Mouse (Mus musculus) left cerebral cortex, postnatal 4 days (tissue): ENCODE data around the gene Cox8c. TPM values are rescaled to one million over a fixed set of nuclear protein-coding genes. Genes with fewer than 3 reads are reported as not detected.
A peak's percentile ranks its signal among the peaks of the same experiment; 100 is the strongest.

Experiments used
- DNase-seq: peaks from one replicate; pipeline ENCODE4 v3.0.0-alpha.2; 2022
- intact Hi-C: fragments of 180-260 bp; cut with DNase I; formaldehyde crosslinking; loops from one replicate; pipeline ENCODE4 v1.15.1; 2025
- total RNA-seq, 2 experiments: library from RNA; stranded (reverse); gene quantifications; 2 replicates each; pipeline ENCODE4 v1.2.3; 2021

Gene Cox8c
- total RNA-seq, result not detected

DNA sequence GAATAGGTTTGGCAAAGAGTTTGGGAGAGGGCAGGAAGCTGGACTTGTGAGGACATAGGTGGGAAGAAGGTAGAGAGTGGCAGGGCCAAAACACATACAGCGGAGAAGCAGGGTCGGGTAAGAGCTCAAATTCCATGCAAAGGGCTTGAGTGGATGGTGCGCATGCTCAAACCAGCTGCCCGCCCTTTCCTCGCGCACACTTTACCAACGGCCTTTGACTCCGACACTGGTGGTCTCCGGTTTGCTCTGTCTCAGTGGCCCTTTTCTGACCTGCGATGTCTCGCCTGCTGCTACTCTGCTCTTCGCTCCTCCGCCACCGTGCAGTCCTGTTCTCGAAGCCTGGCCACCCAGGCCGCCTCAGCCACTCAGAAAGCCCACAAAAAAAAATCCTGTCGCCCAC is at the start of gene Cox8c:
Cox8c (plus strand) TSS at position 226 of the 400 bp plus-strand sequence.
- DNase-seq, result no peak
- intact Hi-C loops, result no loop called here

GRCm38 (mm10) chr12:102860806-102861205 is 38.3 kb upstream of the Cox8c start:
- intact Hi-C loops, result no loop called here
- no peak for DNase-seq

- no peak for DNase-seq
- intact Hi-C loops, result no loop called here
These were observed 29.3 kb upstream of the Cox8c start for GRCm38 (mm10) chr12:102869802-102870201.

GRCm38 (mm10) chr12:102870527-102870926 is 28.6 kb upstream of the Cox8c start:
- intact Hi-C loops, result no loop called here
- DNase-seq, result no peak

GRCm38 (mm10) chr12:102877301-102878030 is 21.6 kb upstream of the Cox8c start:
- intact Hi-C loops, result no loop called here
- peak; percentile 20 for DNase-seq

DNA sequence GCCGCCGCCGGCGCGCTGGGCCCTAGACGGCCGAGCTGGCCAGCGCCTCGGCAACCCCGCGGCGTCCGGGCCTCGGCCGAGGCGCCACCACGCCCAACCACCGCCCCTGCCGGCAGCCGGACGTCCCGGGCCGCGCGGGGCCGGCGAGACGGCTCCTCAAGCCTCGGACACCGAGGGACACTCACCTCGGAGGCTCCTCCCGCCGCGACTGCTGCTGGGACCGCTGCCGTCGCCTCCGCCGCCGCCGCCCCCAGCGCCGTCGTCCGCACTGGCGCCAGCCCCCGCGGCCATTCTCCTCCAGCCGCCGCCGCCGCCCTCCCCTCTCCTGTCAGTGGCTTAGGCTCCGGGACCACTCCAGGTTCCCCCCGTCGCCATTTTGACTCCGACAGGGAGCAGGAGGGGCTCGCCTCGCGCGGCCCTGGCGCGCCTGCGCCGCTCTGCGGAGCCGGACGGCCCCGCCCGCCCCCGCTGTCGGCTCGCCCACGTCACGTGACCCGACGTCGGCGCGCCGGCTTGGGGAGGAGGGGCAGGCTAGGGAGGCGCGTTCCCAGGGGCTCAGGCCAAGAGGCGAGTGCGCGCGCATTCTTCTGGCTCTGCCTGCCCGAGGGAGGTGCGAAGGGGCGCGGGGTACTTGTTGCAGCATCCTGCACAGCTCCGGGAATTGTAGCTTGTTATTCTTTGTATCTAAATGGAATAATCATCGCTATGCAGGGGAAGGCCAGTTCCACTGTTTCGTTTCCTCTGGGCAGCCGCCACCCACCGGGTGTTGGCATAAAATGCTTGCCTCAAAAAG is 20.9 kb upstream of the Cox8c start, which contains the start of gene Btbd7:
Btbd7 (minus strand) TSS at position 441 of the 793 bp plus-strand sequence.
- peak; percentile 99 for DNase-seq
- intact Hi-C loops, result no loop called here

DNA sequence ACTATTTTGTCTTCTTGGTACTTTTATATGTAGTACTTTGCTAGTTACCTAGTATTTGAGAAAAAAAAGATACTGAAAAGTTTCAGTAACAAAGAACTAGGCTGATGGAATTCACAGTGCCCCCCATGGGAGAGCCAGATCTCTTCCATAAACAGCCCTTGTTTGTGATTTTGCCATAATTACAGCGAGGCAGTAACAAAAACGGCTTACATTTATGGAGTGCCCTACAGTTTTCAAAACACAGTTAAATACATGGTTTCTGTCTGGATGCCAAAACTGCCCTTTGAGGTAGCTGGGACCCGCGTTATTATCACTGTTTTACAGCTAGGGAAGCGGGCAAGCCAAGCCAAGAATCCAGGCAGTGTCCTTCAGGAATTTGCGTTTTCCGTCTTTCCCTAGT is 20.2 kb upstream of the Cox8c start:
- peak; percentile 12 for DNase-seq
- intact Hi-C loops, result no loop called here

DNA sequence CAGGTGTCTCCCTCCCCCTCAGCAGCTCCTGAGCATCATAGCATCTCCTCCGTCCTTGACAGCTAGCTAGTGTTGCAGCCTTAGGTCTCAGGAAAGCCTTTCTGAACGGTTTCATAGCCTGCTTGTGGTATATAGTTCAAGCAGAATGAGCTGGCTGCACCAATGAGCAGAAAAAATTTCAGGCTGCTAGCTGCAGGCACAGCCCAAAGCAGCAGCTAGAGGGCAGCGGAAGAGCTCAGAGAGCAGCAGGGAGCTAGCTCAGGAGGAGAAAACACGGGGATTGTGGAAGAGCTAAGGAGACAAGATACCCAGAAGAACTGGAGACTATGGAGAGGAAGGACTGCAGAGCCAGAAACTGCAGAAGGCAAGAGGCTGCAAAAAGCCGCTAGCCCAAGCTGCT is 13.4 kb upstream of the Cox8c start:
- DNase-seq, result peak; percentile 26
- intact Hi-C loops, result loop anchor here (5.0 to 10.0 kb wide), 2 partner anchors 49 to 182 kb away; no protein-coding TSS in a partner anchor

DNA sequence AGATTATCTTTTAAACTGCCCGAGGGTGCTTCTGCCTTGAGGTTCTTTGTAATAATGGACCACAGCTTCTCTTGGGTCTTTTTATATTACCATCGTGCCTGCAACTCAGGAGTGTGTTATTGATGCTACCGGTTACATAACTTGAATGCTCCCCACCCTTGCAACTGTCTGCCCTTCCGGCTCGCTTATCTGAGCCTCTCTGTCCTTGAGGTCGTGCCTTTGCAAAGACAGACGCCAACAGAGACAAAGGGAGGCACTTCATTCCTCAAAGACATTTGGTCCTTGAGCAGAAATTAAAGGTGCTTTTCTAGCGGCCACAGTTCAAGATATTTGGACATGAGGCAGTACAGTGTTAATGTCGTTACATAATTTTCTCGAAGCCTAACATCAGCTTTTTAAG is 11.8 kb upstream of the Cox8c start:
- DNase-seq, result no peak
- intact Hi-C loops, result loop anchor here (5.0 to 10.0 kb wide), 2 partner anchors 47 to 180 kb away; no protein-coding TSS in a partner anchor

- intact Hi-C loops, result loop anchor here (5.0 to 10.0 kb wide), 2 partner anchors 46 to 179 kb away; no protein-coding TSS in a partner anchor
- no peak for DNase-seq
These were observed 10.5 kb upstream of the Cox8c start for GRCm38 (mm10) chr12:102888568-102888967.

GRCm38 (mm10) chr12:102908191-102908590 is 9.1 kb downstream of the Cox8c start:
- intact Hi-C loops, result no loop called here
- DNase-seq, result peak; percentile 37

GRCm38 (mm10) chr12:102916073-102916472 is 17.0 kb downstream of the Cox8c start:
- DNase-seq, result no peak
- intact Hi-C loops, result no loop called here

GRCm38 (mm10) chr12:102929764-102930163 is 30.6 kb downstream of the Cox8c start:
- intact Hi-C loops, result loop anchor here (10.0 kb wide), 1 partner anchor 45 kb away; no protein-coding TSS in a partner anchor
- no peak for DNase-seq

GRCm38 (mm10) chr12:102930335-102930734 is 31.2 kb downstream of the Cox8c start:
- intact Hi-C loops, result loop anchor here (10.0 kb wide), 1 partner anchor 46 kb away; no protein-coding TSS in a partner anchor
- no peak for DNase-seq

- no peak for DNase-seq
- intact Hi-C loops, result loop anchor here (10.0 kb wide), 1 partner anchor 46 kb away; no protein-coding TSS in a partner anchor
These were observed 31.7 kb downstream of the Cox8c start for GRCm38 (mm10) chr12:102930789-102931188.

GRCm38 (mm10) chr12:102935892-102936291 is 36.8 kb downstream of the Cox8c start:
- intact Hi-C loops, result loop anchor here (10.0 kb wide), 1 partner anchor 51 kb away; no protein-coding TSS in a partner anchor
- DNase-seq, result no peak

GRCm38 (mm10) chr12:102945571-102945970 is 46.5 kb downstream of the Cox8c start:
- intact Hi-C loops, result loop anchor here (10.0 kb wide), 1 partner anchor 109 kb away; no protein-coding TSS in a partner anchor
- no peak for DNase-seq

DNA sequence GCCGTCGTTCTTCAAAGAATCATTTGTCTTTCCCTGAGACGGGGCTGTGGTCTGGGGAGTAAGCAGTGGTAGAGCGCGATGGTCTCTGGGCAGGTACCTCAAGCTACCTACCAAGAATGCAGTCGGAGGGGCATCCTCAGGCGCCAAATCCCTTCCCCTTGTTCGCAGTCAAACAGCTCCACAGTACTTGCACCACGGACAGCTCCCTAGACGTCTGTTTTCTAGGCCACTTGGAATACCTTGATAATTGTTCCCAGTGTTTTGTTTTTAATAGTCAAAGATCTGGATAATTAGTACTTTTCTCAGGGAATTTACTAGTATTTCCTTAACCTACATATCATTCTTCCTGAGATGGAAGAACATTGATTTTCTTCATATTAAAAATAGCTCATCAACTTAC is 48.7 kb downstream of the Cox8c start:
- DNase-seq, result no peak
- intact Hi-C loops, result loop anchor here (10.0 kb wide), 1 partner anchor 107 kb away; no protein-coding TSS in a partner anchor

GRCm38 (mm10) chr12:102948778-102949394 is 49.8 kb downstream of the Cox8c start, which contains the start of gene Unc79:
Gene Unc79 (plus strand): TSS chr12:102948859.
- DNase-seq, result peak; percentile 83
- intact Hi-C loops, result loop anchor here (10.0 kb wide), 1 partner anchor 106 kb away; no protein-coding TSS in a partner anchor

- DNase-seq, result peak; percentile 84
- intact Hi-C loops, result loop anchor here (10.0 kb wide), 1 partner anchor 105 kb away; no protein-coding TSS in a partner anchor
These were observed 50.5 kb downstream of the Cox8c start for GRCm38 (mm10) chr12:102949395-102950208.
